In genomic region chr16:32878157-32878598, GRCm38 (mm10) we compare ENCODE assay signal across 8 mouse cellular contexts. TPM values are rescaled to one million over a fixed set of nuclear protein-coding genes. Genes with fewer than 3 reads are reported as not detected.
DNase-seq lines count a peak whose midpoint lies in the region; ATAC-seq and TF ChIP-seq lines count a peak whose summit lies in the region.

No protein-coding gene starts in this region.

- H3K9ac ChIP-seq in hindbrain, embryonic 14.5 days = peak overlapping the region; percentile 91
- peak overlapping the region; percentile 80 for H3K9ac ChIP-seq in lung, postnatal 0 days (replicated peaks; ENCODE audit: low read depth)

- no peaks in the 10 kb centered on the region for H3K27me3 ChIP-seq in hindbrain, embryonic 14.5 days (ENCODE audit: control insufficient read depth, insufficient read depth, low read length)
- H3K27me3 ChIP-seq in lung, postnatal 0 days (replicated peaks; ENCODE audit: insufficient read depth, low read length) = no peaks in the 10 kb centered on the region

- DNase-seq in adrenal gland, postnatal 10 days = peak; percentile 57
- no peak for DNase-seq in adrenal gland, postnatal 25 days
- peak; percentile 57 for DNase-seq in A20 (ENCODE audit: low read depth, low spot score)
- peak; percentile 57 for DNase-seq in cerebellum, adult 9-11 months
- no peak for DNase-seq in hindbrain, embryonic 14.5 days (ENCODE audit: low spot score)
- peak; percentile 29 for DNase-seq in lung, postnatal 0 days (ENCODE audit: low spot score)
- DNase-seq in testis, postnatal 10 days (ENCODE audit: low spot score) = peak; percentile 54
- DNase-seq in urinary bladder, postnatal 10 days (ENCODE audit: low spot score) = no peak

- peak; percentile 32; the same call in 1 of the 2 replicates for ATAC-seq in hindbrain, embryonic 14.5 days (ENCODE audit: low FRiP score)
- ATAC-seq in lung, postnatal 0 days = peak; percentile 14

- no peaks in the 10 kb centered on the region for H3K36me3 ChIP-seq in hindbrain, embryonic 14.5 days (replicated peaks; ENCODE audit: control insufficient read depth, insufficient read depth)
- no peaks in the 10 kb centered on the region for H3K36me3 ChIP-seq in lung, postnatal 0 days (ENCODE audit: insufficient read depth, low read length)

- peak overlapping the region; percentile 89 for H3K4me3 ChIP-seq in hindbrain, embryonic 14.5 days (replicated peaks; ENCODE audit: low read length)
- H3K4me3 ChIP-seq in lung, postnatal 0 days (ENCODE audit: low read depth, low read length) = peak overlapping the region; percentile 84

- H3K4me1 ChIP-seq in hindbrain, embryonic 14.5 days (replicated peaks; ENCODE audit: control insufficient read depth, insufficient read depth, low read length) = peaks cover 17% of the 10 kb centered on the region
- peaks cover 5% of the 10 kb centered on the region; the same call in 1 of the 2 replicates for H3K4me1 ChIP-seq in lung, postnatal 0 days (ENCODE audit: insufficient read depth, low read depth, low read length)

- peak overlapping the region; percentile 82 for H3K4me2 ChIP-seq in hindbrain, embryonic 14.5 days (replicated peaks)
- peak overlapping the region; percentile 96 for H3K4me2 ChIP-seq in lung, postnatal 0 days (replicated peaks; ENCODE audit: low read depth, low read length)

- no peak for TF ChIP-seq EP300 in lung, postnatal 0 days (IDR thresholded peaks at IDR 0.05)

- WGBS in hindbrain, embryonic 14.5 days = under 1% methylated on average over 34 of the region's 34 CpGs
- WGBS in lung, postnatal 0 days = under 1% methylated on average over 34 of the region's 34 CpGs

- H3K27ac ChIP-seq in hindbrain, embryonic 14.5 days = peak overlapping the region; percentile 82
- peak overlapping the region; percentile 88 for H3K27ac ChIP-seq in lung, postnatal 0 days (ENCODE audit: low read length)

- no peak for TF ChIP-seq CTCF in lung, postnatal 0 days (IDR thresholded peaks at IDR 0.05)

- H3K9me3 ChIP-seq in hindbrain, embryonic 14.5 days (ENCODE audit: control insufficient read depth, low read length) = no peaks in the 10 kb centered on the region
- no peaks in the 10 kb centered on the region for H3K9me3 ChIP-seq in lung, postnatal 0 days (ENCODE audit: low read length)

RNA-seq across cellular contexts. Expression of gene Rubcn, which starts 0.6 kb away (rescaled TPM):
- 10 to 100 TPM; 24.1 to 35.3 TPM for total RNA-seq in adrenal gland, postnatal 10 days (2021)
- 32.6 and 36.4 TPM in 2 replicates for total RNA-seq in adrenal gland, postnatal 25 days (2021)
- 34.2 and 34.7 TPM in 2 replicates for polyA plus RNA-seq in hindbrain, embryonic 14.5 days (2014; fragmentation: Nextera tagmentation; extraction: Ambion mirVana)
- 12.9 and 13.3 TPM in 2 replicates for polyA plus RNA-seq in lung, postnatal 0 days (2015; fragmentation: Nextera tagmentation; extraction: Ambion mirVana)

RNA-seq across cellular contexts. Expression of gene Fyttd1, which starts 0.9 kb away (rescaled TPM):
- 100 to 1,000 TPM; 105 to 114 TPM for total RNA-seq in adrenal gland, postnatal 10 days (2021)
- 101 and 103 TPM in 2 replicates for total RNA-seq in adrenal gland, postnatal 25 days (2021)
- 143 and 167 TPM in 2 replicates for polyA plus RNA-seq in hindbrain, embryonic 14.5 days (2014; fragmentation: Nextera tagmentation; extraction: Ambion mirVana)
- 63.5 and 70.1 TPM in 2 replicates for polyA plus RNA-seq in lung, postnatal 0 days (2015; fragmentation: Nextera tagmentation; extraction: Ambion mirVana)

RNA-seq across cellular contexts. Expression of gene Lrch3, which starts 35.7 kb away (rescaled TPM):
- 10 to 100 TPM; 30.4 to 43.1 TPM for total RNA-seq in adrenal gland, postnatal 10 days (2021)
- total RNA-seq in adrenal gland, postnatal 25 days (2021) = 40.7 and 42.7 TPM in 2 replicates
- 46.5 and 53.0 TPM in 2 replicates for polyA plus RNA-seq in hindbrain, embryonic 14.5 days (2014; fragmentation: Nextera tagmentation; extraction: Ambion mirVana)
- 15.7 and 17.3 TPM in 2 replicates for polyA plus RNA-seq in lung, postnatal 0 days (2015; fragmentation: Nextera tagmentation; extraction: Ambion mirVana)

Comparison
In these comparisons a context has a peak if more than half of its experiments do, and no peak if none do; other contexts are left out.
1. DNase-seq: peak in adrenal gland, postnatal 10 days (single experiment), A20 (single experiment), cerebellum, adult 9-11 months (single experiment), lung, postnatal 0 days (single experiment) and testis, postnatal 10 days (single experiment); none in adrenal gland, postnatal 25 days (single experiment), hindbrain, embryonic 14.5 days (single experiment) and urinary bladder, postnatal 10 days (single experiment).